Mouse (Mus musculus) hindbrain, embryonic 12.5 days (tissue): ENCODE measurements around the gene Cers5. TPM values are rescaled to one million over a fixed set of nuclear protein-coding genes. Genes with fewer than 3 reads are reported as not detected.

Experiments
- ATAC-seq: fragments of 200-750 bp; cut with Nextera tagmentation; 2 replicates; pipeline ENCODE4 v1.8.0; 2017; ENCODE audit warnings: moderate TSS enrichment; ENCODE audit not compliant: low FRiP score
- H3K27ac ChIP-seq: fragments of 300-500 bp; sonication (generic); 2 replicates; pipeline ENCODE4 v1.5.1; 2016; ENCODE audit warnings: mild to moderate bottlenecking
- H3K27me3 ChIP-seq: fragments of 300-500 bp; sonication (generic); 2 replicates; pipeline ENCODE4 v1.6.1; 2016; ENCODE audit warnings: mild to moderate bottlenecking
- H3K36me3 ChIP-seq: fragments of 300-500 bp; sonication (generic); 2 replicates; pipeline ENCODE4 v1.6.1; 2016; ENCODE audit warnings: mild to moderate bottlenecking
- H3K4me1 ChIP-seq: fragments of 300-500 bp; sonication (generic); 2 replicates; pipeline ENCODE4 v1.6.1; 2016
- H3K4me2 ChIP-seq: fragments of 300-500 bp; sonication (generic); replicated peaks from 2 replicates; pipeline ENCODE4 v1.6.1; 2016; ENCODE audit warnings: mild to moderate bottlenecking
- H3K4me3 ChIP-seq: fragments of 300-500 bp; sonication (generic); 2 replicates; pipeline ENCODE4 v1.5.1; 2016; ENCODE audit warnings: mild to moderate bottlenecking
- H3K9ac ChIP-seq: fragments of 300-500 bp; sonication (generic); 2 replicates; pipeline ENCODE4 v1.6.1; 2016; ENCODE audit warnings: mild to moderate bottlenecking, moderate library complexity
- H3K9me3 ChIP-seq: fragments of 300-500 bp; sonication (generic); replicated peaks from 2 replicates; pipeline ENCODE4 v1.6.1; 2016; ENCODE audit warnings: mild to moderate bottlenecking
- WGBS: fragments of 180-500 bp; shearing (Covaris S2); methylation state at CpG from one replicate; pipeline ENCODE4 v1.1.7; 2016; 5-methylcytosine and 5-hydroxymethylcytosine counted together
- polyA plus RNA-seq: library from polyadenylated mRNA; unstranded; fragments of >200 nt; fragmentation: Nextera tagmentation; extraction: Ambion mirVana; gene quantifications from 2 replicates; pipeline ENCODE4 v1.2.1, GENCODE M21; 2016

Gene Cers5
- polyA plus RNA-seq, 1 experiment from 2014 or later: 66.8 TPM

- no peak overlapping the region for H3K4me2 ChIP-seq
- peaks cover 84% of the 10 kb centered on the region for H3K36me3 ChIP-seq
- peak overlapping the region; percentile 44; the same call in 1 of the 2 replicates for H3K27ac ChIP-seq
- ATAC-seq: no peak
- 71% methylated on average over 13 of the region's 13 CpGs for WGBS
- H3K9me3 ChIP-seq: no peaks in the 10 kb centered on the region
- no peaks in the 10 kb centered on the region for H3K27me3 ChIP-seq
- no peak overlapping the region for H3K4me3 ChIP-seq
- no peak overlapping the region for H3K9ac ChIP-seq
- H3K4me1 ChIP-seq: peaks cover 23% of the 10 kb centered on the region
Measured at GRCm38 (mm10) chr15:99712666-99713559, 59.8 kb downstream of the Cers5 start.

DNA sequence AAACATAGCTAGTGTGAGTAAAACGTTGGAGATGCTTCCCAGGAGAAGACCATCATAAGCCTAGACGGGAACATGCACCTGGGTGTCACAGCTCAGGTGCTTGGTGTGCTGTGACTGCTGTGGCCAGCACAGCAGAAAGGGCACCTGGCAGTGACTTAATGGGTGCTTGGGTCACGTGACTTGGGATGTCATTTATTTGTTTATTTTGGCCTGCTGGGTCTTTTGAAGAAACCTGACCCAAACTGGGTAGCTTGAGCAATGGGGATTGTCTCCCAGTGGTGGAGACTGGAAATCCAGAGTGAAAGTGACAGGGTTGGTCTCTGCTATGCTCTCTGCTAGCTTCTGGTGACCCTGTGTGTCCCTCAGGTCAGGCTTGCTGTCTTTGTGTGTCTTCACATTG, 61.2 kb downstream of the Cers5 start:
- Histone ChIP-seq H3K27me3 (no peaks in the 10 kb centered on the region), H3K9me3 (no peaks in the 10 kb centered on the region), H3K4me1 (peaks cover 17% of the 10 kb centered on the region), H3K9ac (peak overlapping the region; percentile 19; the same call in 1 of the 2 replicates), H3K4me2 (no peak overlapping the region), H3K27ac (no peak overlapping the region), H3K4me3 (no peak overlapping the region), H3K36me3 (peaks cover 93% of the 10 kb centered on the region)
- ATAC-seq: no peak
- WGBS: 73% methylated on average over 3 of the region's 3 CpGs

DNA sequence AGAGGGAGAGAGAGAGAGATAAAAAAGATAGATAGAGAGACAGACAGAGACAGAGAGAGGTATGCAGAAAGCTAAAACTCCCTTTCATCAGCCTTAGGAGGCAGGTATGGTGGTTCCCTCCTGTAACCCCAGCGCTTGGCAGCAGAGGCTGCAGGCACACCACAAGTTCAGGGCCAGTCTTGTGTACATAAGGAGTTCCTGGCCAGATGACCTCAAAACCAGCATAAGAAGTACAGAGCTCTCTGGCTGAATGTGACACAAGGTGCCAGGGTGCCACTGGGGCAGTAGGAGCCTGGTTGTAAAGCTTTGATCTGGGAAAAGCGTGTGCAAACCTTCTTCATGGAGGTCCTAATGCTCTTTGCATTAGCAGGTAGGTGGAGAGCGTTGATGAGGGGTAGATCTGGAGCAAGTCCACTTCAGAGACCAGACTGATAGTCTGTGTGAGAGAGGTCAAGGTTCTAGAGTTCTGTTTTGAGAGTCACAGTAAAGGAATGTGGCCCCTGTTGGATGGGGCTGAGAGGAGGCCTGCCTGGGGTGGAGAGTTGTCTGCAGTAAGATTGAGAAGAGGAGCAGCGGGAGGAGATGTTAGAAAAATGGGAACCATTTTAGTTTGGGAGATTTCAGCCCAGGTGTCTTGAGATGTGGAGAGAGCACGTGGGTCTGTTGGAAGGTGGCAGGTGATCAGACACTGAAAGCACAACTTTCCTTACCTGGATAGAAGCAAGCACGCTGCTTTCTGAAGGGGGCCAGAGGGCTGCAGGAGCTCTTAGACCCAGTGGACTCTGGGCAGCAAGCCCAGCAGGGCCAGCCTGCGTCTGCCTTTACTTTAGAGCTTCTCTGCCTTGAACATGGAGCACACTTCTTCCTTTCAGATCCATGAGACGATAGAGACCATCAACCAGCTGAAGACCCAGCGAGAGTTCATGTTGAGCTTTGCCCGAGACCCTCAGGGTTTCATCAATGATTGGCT, 62.2 kb downstream of the Cers5 start:
- Histone ChIP-seq H3K4me2 (no peak overlapping the region), H3K9ac (no peak overlapping the region), H3K4me3 (no peak overlapping the region), H3K36me3 (peaks cover 94% of the 10 kb centered on the region), H3K27me3 (no peaks in the 10 kb centered on the region), H3K9me3 (no peaks in the 10 kb centered on the region), H3K27ac (no peak overlapping the region), H3K4me1 (peaks cover 11% of the 10 kb centered on the region)
- WGBS: 91% methylated on average over 10 of the region's 10 CpGs
- no peak for ATAC-seq

GRCm38 (mm10) chr15:99708176-99708575, 64.5 kb downstream of the Cers5 start:
- Histone ChIP-seq H3K27ac (no peak overlapping the region), H3K9ac (no peak overlapping the region), H3K4me3 (no peak overlapping the region), H3K4me2 (no peak overlapping the region), H3K4me1 (peaks cover 24% of the 10 kb centered on the region), H3K9me3 (no peaks in the 10 kb centered on the region), H3K27me3 (no peaks in the 10 kb centered on the region), H3K36me3 (peaks cover 85% of the 10 kb centered on the region)
- ATAC-seq: no peak
- 98% methylated on average over 13 of the region's 13 CpGs for WGBS

- peaks cover 29% of the 10 kb centered on the region for H3K4me1 ChIP-seq
- no peaks in the 10 kb centered on the region for H3K27me3 ChIP-seq
- no peak for ATAC-seq
- WGBS: 63% methylated on average over 11 of the region's 11 CpGs
- peak within 1 kb of the TSS; percentile 89 for H3K4me2 ChIP-seq
- H3K27ac ChIP-seq: peak within 1 kb of the TSS; percentile 99
- no peaks in the 10 kb centered on the region for H3K9me3 ChIP-seq
- peaks cover 58% of the 10 kb centered on the region for H3K36me3 ChIP-seq
- H3K4me3 ChIP-seq: peak within 1 kb of the TSS; percentile 85
- H3K9ac ChIP-seq: peak within 1 kb of the TSS; percentile 95
Measured at GRCm38 (mm10) chr15:99705440-99706048, 67.1 kb downstream of the Cers5 start, which contains the start of gene Gm17349. TSS of gene Gm17349 (minus strand) at chr15:99705490.

GRCm38 (mm10) chr15:99704881-99705280, 67.8 kb downstream of the Cers5 start:
- ATAC-seq: no peak
- Histone ChIP-seq H3K4me1 (peaks cover 29% of the 10 kb centered on the region), H3K4me2 (peak overlapping the region; percentile 89), H3K9me3 (no peaks in the 10 kb centered on the region), H3K4me3 (peak overlapping the region; percentile 85), H3K27ac (peak overlapping the region; percentile 99), H3K36me3 (peaks cover 57% of the 10 kb centered on the region), H3K9ac (peak overlapping the region; percentile 95), H3K27me3 (no peaks in the 10 kb centered on the region)
- 27% methylated on average over 7 of the region's 7 CpGs for WGBS

DNA sequence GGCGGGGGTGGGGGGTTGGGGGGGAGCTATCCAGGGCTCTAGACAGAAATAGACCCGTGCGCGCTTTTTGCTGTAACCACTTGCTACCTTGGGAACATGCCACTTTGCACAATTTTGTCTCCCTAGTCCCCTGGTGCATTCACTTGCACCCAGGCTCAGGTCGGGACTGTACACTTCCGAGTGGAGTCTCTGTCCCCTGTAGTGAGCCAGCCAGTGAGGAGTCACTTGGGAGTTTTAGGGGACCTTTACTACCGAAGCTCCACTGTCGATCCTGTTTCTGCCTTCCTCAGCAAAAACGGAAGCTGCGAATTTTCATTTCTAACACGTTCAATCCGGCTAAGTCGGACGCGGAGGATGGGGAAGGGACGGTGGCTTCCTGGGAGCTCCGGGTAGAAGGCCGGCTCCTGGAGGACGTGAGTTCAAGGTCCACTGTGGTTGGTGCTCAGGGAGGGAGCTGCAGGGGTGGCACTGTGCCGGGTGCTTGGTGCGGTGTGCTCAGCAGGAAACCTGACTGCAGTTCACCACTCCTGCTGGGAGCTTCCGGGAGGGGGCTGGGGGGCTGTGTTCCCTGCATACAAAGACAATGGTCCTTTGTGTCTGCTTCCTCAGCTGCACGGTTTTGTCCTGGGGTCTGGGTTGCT, 68.5 kb downstream of the Cers5 start:
- Histone ChIP-seq H3K36me3 (peaks cover 55% of the 10 kb centered on the region), H3K27ac (peak overlapping the region; percentile 99), H3K4me2 (peak overlapping the region; percentile 89), H3K9ac (peak overlapping the region; percentile 95), H3K9me3 (no peaks in the 10 kb centered on the region), H3K4me1 (peaks cover 29% of the 10 kb centered on the region), H3K27me3 (no peaks in the 10 kb centered on the region), H3K4me3 (peak overlapping the region; percentile 85)
- ATAC-seq: no peak
- WGBS: 19% methylated on average over 23 of the region's 23 CpGs

GRCm38 (mm10) chr15:99703676-99704040, 69.0 kb downstream of the Cers5 start:
- 57% methylated on average over 5 of the region's 5 CpGs for WGBS
- no peaks in the 10 kb centered on the region for H3K9me3 ChIP-seq
- peaks cover 54% of the 10 kb centered on the region for H3K36me3 ChIP-seq
- H3K4me1 ChIP-seq: peaks cover 29% of the 10 kb centered on the region
- H3K27ac ChIP-seq: peak overlapping the region; percentile 99
- no peaks in the 10 kb centered on the region for H3K27me3 ChIP-seq
- H3K4me2 ChIP-seq: peak overlapping the region; percentile 89
- peak overlapping the region; percentile 85 for H3K4me3 ChIP-seq
- peak overlapping the region; percentile 95 for H3K9ac ChIP-seq
- no peak for ATAC-seq

DNA sequence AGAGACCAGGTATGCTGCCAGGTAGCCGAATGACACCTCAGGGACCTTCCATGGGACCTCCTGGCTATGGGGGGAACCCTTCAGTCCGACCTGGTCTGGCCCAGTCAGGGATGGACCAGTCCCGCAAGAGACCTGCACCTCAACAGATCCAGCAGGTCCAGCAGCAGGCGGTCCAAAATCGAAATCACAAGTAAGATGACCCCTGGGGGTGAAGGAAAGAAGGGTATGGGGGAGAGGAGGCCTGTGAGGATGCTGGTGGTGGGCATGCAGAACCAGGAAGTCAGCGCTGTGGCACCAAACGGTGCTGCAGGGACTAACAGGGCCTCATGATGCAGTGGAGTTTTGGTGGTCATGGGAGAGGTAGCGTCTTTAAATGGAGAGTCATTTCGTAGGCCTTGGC, 69.6 kb downstream of the Cers5 start:
- Histone ChIP-seq H3K27ac (peak overlapping the region; percentile 99), H3K27me3 (no peaks in the 10 kb centered on the region), H3K36me3 (peaks cover 52% of the 10 kb centered on the region), H3K4me3 (peak overlapping the region; percentile 85), H3K4me2 (peak overlapping the region; percentile 89), H3K4me1 (peaks cover 29% of the 10 kb centered on the region), H3K9ac (peak overlapping the region; percentile 95), H3K9me3 (no peaks in the 10 kb centered on the region)
- WGBS: 60% methylated on average over 9 of the region's 9 CpGs
- ATAC-seq: 0 out of 2 replicates have a peak, but pooled peaks have one; percentile 8

GRCm38 (mm10) chr15:99701999-99702900, 70.4 kb downstream of the Cers5 start, which contains the start of gene Smarcd1:
TSS of gene Smarcd1 (plus strand) at chr15:99702129.
- Histone ChIP-seq H3K36me3 (peaks cover 50% of the 10 kb centered on the region), H3K4me1 (peaks cover 29% of the 10 kb centered on the region), H3K4me3 (peak within 1 kb of the TSS; percentile 85), H3K9ac (peak within 1 kb of the TSS; percentile 95), H3K4me2 (peak within 1 kb of the TSS; percentile 89), H3K27ac (peak within 1 kb of the TSS; percentile 99), H3K27me3 (no peaks in the 10 kb centered on the region), H3K9me3 (no peaks in the 10 kb centered on the region)
- peak; percentile 95 for ATAC-seq
- under 1% methylated on average over 67 of the region's 71 CpGs for WGBS
